Mouse (Mus musculus): ENCODE measurements around the gene Rhd. TPM values are rescaled to one million over a fixed set of nuclear protein-coding genes. Genes with fewer than 3 reads are reported as not detected.
"Not testable (repeated sequence)": the region's sequence is repeated elsewhere in the genome, so short reads cannot be mapped to it uniquely, and the experiment has no call there.

Rhd gene
- under 1 TPM; 0.20 to 0.39 TPM for total RNA-seq (2021)
- long read RNA-seq, experiment 1, partial matches to known transcripts, result 0 of 1 reads
- long read RNA-seq, experiment 1, other reads (novel, unspliced or antisense), result 1 of 1 reads
- long read RNA-seq, experiment 2, result 0 reads

DNA sequence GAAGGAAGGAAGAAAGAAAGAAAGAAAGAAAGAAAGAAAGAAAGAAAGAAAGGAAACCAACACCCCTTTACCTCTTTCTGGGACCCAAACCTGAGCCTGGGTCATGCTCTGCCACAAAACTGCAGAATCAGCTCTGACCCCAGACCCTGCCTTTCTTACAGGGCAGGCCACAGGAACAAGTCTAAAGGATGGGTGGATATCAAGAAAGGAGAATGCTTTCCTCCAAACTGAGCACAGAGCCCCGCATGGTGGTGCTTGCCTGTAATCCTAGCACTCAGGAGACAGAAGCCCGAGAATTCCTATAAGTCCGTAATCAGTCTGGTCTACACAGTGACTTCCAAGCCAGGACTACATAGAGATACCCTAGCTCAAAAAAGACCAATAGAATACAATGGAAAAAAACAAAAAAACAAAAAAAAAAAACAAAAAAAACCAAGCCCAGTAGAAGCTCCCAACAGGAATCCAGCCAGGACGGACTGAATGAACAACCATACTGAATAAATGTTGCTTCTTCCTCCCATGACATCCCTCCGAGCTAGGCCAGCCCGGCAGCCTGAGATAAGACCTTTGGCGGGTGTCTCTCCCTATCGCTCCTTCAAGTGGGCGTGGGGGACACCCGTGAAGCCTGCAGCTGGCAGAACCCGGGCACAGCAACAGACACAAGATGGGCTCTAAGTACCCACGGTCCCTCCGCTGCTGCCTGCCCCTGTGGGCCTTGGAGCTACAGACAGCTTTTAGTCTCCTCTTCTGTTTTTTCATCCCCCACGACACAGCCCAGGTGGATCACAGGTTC lies at the start of gene Rhd:
TSS of gene Rhd (plus strand) at position 600 of the 793 bp plus-strand sequence.
- DNase-seq, result no peak
- intact Hi-C loops (cut with DNase I; ENCODE audit: low total_unique reads), result no loop called here

DNA sequence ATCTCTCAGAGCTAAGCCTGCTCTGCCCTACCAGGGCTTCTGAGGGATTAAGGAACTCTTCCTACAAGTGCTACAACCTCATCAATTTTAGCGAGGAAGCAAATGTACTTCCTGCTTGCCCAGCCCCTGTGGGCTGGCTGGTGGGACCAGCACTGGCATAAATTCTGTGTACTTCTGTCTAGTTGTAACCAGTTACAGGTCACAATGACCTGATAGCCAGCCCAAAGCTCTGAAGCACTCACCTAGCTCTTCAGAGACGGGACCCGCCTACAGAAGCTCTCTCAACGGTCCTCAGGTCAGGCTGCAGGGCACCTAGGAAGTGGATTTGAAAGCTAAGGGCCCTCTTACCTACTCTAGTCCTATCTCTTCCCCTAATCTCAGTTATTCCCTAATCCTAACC lies 46.6 kb upstream of the Rhd start:
- DNase-seq, result no peak
- intact Hi-C loops (cut with DNase I; ENCODE audit: low total_unique reads), result no loop called here

DNA sequence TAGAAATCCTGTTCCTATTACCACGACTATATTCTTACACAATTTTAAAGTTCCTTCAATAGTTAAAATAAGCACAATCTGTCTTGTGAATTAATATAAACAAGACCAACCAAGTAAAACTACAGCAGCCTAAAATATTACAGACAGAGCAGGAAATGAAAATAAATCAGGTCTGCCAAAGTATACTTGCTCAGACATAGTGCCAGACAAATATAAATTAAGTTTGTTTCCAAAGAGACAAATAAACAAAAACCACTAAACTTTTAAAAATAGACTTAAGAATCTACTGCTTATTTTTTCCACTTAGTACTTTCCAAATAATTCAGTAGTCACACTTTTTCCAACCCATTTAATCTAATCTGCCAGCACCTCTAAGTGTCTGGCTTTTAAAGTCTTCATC lies 43.3 kb upstream of the Rhd start:
- DNase-seq, result no peak
- intact Hi-C loops (cut with DNase I; ENCODE audit: low total_unique reads), result no loop called here

DNA sequence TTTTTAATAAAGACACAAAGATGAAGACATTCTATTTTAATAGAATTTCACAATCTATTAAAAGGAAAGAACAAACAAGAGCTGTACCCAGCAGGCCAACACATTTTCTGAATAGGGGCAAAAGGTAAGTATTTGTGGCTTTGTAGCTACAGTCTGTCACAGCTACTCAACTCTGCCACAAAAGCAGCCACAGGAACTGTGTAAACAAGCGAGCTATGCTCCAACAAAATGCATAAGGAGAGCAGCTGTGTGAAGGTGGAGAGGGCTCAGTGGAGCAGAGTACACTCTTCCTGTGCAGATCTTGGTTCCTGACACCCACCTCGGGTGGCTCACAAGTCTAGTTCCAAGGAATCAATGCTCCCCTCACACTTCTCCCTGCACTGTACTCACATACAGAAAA lies 40.8 kb upstream of the Rhd start:
- intact Hi-C loops (cut with DNase I; ENCODE audit: low total_unique reads), result no loop called here

DNA sequence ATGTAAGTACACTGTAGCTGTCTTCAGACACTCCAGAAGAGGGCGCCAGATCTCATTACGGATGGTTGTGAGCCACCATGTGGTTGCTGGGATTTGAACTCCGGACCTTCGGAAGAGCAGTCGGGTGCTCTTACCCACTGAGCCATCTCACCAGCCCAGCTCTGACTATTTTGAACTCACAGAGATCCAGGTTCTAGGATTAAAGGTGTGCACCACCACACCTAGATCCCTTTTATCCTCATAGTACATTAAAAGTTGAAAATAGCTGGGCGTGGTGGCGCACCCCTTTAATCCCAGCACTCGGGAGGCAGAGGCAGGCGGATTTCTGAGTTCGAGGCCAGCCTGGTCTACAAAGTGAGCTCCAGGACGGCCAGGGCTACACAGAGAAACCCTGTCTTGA lies 38.5 kb upstream of the Rhd start:
- intact Hi-C loops (cut with DNase I; ENCODE audit: low total_unique reads); DNase-seq: not testable (repeated sequence)

More for the DNA sequence above, 40.8 kb upstream of the Rhd start:
- no peak for DNase-seq

DNA sequence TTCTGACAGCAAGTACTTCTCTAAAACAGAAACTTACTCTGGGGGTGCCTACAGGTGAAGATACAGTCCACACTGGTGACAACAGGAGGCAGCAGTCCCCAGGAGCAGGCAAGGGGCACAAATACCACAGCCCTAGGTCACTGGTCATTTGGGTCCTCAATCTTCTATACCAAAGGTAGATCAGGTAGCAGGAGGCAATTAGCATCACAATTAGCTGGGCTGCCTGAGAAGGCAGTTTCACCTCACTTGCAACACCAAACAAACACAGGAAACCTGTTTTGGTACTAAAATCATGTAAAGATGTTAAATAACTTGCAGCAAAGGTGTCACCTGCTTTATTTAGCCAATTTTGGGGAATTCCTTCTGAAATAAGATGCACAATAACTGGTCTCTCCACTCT lies 38.0 kb upstream of the Rhd start:
- no peak for DNase-seq

DNA sequence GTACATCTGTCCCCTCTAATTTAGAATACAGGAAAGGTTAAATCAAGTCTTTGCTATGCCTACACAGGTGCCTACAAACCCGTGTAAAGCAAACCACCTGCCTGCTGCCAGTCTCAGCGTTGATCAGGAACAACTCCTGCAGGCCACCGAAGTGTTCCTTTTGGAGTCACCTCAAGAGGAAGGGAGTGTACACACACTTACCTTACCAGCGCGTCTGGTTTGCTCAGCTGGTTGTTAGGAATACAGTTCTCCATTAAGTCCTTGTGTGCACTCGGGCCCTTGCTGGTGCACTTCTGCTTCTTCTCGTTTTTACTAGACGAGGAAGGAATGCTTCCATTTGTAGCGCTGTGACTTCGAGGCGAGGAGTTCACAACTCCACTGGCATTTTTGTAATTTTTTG lies 36.5 kb upstream of the Rhd start:
- intact Hi-C loops (cut with DNase I; ENCODE audit: low total_unique reads), result no loop called here
- no peak for DNase-seq

More for the DNA sequence above, 38.0 kb upstream of the Rhd start:
- intact Hi-C loops (cut with DNase I; ENCODE audit: low total_unique reads), result no loop called here

DNA sequence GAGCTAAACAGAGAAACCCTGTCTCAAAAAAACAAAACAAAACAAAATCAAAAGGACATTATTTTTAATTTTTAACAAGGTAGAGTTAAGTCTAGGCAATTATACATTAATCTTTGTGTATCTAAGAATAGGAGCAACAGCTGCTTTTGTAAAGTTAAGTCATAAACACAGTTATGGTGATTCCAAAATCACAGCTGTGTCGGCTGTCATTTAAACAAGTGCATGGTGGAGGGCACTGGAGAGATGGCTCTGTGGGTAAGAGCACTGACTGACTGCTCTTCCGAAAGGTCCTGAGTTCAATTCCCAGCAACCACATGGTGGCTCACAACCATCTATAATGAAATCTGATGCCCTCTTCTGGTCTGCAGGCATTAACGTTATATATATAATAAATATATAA lies 32.4 kb upstream of the Rhd start:
- intact Hi-C loops (cut with DNase I; ENCODE audit: low total_unique reads), result no loop called here
- DNase-seq, result no peak

DNA sequence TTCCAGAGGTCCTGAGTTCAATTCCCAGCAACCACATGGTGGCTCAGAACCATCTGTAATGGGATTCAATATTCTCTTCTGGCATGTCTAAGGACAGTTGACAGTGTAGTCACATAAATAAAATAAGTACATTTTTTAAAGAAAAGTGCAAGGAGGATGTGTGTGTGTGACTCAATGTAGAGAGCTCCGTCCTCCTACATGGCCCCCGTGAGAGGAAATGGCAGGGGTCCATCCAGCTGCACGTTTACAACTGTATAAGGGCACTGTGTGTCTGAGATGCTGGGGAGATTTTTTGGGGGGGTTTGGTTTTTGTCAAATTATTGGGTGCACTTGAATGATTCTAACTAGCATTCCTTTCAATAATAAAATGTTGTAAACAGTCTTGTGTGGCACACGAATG lies 28.9 kb upstream of the Rhd start:
- no peak for DNase-seq
- intact Hi-C loops (cut with DNase I; ENCODE audit: low total_unique reads), result no loop called here

DNA sequence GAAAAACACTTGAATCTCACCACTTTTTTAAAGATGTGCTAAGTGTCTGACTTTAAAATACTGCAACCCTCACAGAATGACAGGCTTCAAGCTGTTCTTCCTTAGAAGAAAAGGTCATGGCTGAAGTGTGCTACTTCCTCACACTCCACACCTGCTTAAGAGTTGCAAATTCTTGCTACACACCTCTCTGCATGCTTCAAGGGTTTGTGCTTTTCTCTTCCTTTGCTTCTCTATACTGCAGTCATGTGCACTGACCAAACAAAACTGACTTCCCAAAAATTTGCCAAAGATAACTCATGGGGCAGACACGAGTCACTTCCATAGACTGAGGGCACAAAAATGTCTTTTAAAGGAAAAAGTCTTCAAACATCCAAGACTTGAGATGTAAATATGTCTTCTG lies 26.1 kb upstream of the Rhd start:
- intact Hi-C loops (cut with DNase I; ENCODE audit: low total_unique reads), result no loop called here
- no peak for DNase-seq

DNA sequence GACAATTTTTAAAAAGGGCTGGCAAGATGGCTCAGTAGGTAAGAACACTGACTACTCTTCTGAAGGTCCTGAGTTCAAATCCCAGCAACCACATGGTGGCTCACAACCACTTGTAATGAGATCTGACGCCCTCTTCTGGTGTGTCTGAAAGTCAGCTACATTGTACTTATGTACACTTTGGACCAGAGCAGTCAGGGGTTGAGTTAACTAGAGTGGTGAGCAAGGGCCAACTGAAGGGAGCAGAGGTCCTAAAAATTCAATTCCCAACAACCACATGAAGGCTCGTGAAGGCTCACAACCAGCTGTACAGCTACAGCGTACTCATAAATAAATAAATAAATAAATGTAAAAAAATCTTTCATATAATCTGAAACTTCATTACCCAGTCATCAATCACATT lies 25.6 kb upstream of the Rhd start:
- intact Hi-C loops (cut with DNase I; ENCODE audit: low total_unique reads); DNase-seq: not testable (repeated sequence)

DNA sequence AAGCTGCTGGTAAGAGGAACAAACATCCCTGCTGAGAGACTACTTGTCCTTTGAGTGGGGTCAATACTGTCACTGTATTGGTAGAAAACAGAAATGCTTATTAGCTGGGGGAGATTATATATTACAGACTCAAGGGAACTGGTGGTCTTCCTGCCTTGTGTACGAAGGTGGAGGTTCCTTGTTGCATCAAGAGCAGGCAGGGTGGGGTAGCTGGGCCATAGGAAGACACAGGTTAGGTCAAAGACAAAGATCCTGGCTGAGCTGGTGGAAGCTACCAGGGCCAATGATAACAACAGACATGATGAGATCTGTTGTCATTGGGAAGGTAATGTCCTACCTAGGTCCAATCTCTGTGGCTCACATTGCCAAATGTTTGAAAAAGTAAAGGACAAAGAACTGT lies 24.1 kb upstream of the Rhd start:
- intact Hi-C loops (cut with DNase I; ENCODE audit: low total_unique reads), result no loop called here

DNA sequence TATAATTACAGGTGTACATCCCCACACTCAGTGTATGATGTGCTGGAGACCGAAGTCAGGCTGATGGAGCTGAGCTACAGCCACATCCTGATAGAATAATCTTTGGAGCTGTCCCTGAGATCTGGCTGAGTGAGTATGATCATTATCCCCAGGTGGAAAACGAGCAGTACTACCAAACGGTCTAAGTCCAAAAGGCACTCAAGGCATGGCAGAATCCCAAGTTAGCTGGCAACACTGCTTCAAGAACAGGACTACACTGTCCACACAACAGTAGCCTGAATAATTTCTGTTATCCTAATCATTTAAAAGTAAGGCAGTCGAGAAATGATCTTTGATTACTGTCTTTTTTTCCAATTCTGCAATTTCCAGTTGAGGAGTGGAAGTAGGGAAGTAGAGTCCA lies 20.8 kb upstream of the Rhd start:
- no peak for DNase-seq
- intact Hi-C loops (cut with DNase I; ENCODE audit: low total_unique reads), result no loop called here

More for the DNA sequence above, 24.1 kb upstream of the Rhd start:
- DNase-seq, result no peak

DNA sequence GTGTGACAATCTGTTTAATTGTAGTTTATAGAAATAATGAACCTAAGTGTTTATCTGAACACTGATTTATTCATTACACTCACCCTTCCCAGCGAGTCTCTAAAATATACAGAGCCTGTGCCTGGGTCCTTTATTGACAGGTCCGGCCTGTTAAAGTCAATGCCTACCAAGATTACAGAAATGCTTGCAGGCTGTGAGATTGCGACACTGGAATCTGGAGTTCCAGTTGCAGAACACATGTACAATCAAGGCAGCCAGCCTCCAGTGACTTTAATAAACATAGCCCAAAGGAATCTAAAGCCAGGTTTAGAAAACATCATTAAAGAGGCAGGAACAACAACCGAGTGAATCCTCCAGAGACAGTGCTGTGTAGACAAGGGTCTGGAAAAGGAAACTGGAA lies 16.7 kb upstream of the Rhd start:
- intact Hi-C loops (cut with DNase I; ENCODE audit: low total_unique reads), result no loop called here
- no peak for DNase-seq

DNA sequence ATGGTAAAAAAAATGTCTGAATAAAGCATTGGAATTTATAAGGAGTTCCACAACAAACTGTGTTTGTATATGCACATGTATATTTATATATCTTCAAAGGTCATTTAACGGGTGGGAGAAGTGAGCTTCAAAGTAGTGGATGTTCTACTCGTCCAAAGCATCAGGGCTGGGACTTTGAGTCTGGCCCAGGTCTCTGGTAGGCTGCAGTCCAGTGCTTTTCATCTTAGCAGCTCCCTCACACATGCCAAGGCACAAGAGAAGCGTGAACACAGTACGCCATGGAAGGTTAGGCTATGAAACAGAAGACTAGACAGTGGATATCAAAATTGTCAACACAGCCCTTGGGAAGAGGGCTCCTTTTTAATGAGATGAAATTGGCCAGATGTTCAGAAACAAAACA lies 13.8 kb upstream of the Rhd start:
- no peak for DNase-seq
- intact Hi-C loops (cut with DNase I; ENCODE audit: low total_unique reads), result no loop called here

DNA sequence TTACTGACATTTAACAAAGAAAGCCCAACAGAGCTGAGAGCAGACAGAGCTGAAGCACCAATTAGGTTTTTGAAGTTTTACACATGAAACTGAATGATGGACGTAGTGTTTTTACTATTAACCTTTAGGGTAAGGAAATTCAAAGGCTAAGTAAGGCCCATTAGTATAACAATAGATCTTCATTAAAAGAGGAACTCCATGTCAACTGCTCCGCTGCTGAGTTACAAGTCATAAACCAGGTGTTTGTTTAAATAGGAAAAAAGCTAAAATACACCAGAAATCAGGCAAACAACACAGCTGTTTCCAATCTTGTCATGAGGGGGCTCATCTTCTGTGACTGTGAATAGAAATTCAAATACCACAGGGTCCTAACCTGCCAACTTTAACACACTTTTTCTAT lies 13.1 kb upstream of the Rhd start:
- no peak for DNase-seq
- intact Hi-C loops (cut with DNase I; ENCODE audit: low total_unique reads), result no loop called here

DNA sequence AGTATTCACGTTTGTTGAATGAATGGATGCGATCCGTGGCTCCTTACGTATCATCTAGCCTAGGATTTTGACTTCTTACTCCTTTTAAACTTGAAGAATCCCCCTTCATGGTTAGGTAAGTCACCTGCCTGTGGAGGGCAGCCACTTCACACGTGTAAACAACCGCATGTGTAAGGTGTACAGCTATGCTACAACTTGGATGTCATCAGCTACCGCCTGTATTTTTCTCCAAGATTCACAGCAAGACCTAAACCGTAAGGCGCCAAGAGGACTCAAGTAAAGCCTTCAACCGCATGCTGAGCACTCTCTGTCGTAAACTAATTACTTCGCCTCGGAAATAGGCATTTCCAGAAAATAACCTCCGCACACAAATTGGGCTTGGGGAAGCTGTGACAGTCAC lies 12.5 kb upstream of the Rhd start:
- intact Hi-C loops (cut with DNase I; ENCODE audit: low total_unique reads), result no loop called here

DNA sequence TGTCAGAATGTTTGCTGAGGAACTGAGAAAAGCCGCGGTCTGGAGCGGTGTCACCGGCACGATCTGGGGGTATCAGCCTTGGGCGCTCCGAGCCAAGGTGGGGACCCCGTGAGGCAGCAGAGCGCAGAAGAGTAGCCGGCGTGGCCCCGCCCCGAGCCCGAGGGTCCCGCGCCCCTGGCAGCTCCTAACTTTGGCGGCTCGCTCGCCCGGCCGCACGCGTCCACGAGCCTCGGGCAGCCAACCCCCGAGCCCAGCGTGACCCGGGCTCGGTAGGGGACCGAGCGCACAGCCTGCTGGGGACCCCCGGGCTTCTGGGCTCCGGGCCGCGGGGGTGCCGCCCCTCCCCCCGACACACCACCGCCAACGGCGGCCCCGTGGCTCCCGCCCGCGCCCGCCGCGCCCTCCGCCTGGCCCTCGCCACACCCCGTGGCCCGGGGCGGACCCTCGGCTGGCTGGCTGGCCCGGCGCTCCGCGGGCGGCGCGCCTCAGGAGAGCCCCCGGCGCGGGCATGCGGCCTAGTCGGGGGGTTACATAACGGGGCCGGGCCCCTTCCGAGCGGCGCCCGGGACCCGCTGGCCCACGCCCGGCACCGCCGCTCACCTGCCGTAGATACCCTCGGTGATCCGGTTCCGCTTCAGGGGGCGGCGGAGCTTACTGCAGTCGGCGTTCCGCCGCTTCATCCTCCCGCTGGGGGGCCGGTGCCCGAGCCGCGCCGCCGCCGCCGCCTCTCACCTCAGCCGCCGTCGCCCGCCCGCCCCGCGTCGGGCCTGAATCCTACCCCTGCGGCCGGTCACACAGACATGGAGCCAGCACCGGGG lies 11.7 kb upstream of the Rhd start:
- peak; percentile 47 for DNase-seq
- intact Hi-C loops (cut with DNase I; ENCODE audit: low total_unique reads), result no loop called here

More for the DNA sequence above, 12.5 kb upstream of the Rhd start:
- no peak for DNase-seq

DNA sequence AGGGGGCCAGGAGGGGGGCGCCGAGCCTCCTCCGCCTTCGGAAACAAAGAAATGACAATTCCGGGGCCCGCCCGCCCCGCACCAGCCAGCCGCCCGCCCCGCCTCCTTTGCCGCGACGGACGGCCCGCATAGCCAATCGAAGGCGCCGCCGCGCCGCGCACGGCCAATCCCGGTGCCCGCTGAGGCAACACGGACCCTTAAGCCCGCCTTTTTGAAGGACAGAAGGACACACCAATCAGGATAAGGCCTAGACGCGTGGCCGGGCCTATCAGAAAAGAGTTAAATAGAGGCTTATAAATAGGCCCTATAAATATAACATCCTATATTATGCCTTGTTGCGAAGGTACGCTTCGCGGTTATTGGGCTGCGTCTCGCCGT lies 11.1 kb upstream of the Rhd start, which contains the start of gene Maco1:
TSS of gene Maco1 (minus strand) at position 87 of the 378 bp plus-strand sequence.
- intact Hi-C loops (cut with DNase I; ENCODE audit: low total_unique reads), result no loop called here
- DNase-seq, result peak; percentile 97

DNA sequence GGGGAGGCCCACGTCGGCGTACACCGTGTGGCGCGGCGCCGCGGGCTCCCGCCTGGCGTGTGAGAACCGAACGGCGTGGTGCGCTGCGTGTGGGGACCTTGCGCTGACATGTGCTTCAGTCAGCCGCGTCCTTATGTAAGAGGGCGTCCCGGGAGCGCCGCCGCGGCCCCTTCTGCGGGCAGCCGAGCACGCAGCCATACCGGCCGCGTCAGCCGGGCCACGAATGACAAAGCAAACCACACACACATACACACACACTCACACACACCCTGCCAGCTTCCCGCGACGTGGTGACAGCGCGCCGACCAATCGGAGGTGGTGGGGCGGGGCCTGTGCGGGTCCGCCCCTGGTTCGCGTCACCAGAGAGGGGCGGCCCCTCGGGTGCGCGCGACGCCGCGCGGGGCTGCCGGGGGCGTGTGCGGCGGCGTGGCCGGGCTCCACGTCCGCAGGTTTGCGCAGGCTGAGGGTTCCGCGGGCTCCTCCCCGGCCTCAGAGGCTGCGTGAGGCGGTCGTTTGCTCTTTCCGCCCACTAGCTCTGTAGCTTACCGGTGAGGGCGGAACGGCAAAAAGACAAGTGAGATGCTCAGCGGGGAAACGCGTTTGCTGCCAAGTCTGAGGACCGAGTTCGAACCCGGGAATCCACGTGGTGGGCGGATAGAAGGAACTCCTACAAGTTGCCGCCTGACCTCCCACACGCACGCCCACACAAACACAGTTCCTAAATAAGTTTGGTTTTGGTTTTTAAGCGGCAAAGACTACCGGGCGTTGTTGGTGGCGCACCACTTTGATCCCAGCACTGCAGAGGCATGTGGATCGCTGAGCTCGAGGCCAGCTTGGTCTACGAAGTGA lies 10.5 kb upstream of the Rhd start:
- peak; percentile 93 for DNase-seq
- intact Hi-C loops (cut with DNase I; ENCODE audit: low total_unique reads), result no loop called here
